Mouse (Mus musculus): ENCODE measurements around the gene Ugt1a8. TPM values are rescaled to one million over a fixed set of nuclear protein-coding genes. Genes with fewer than 3 reads are reported as not detected.
"Not testable (repeated sequence)": the region's sequence is repeated elsewhere in the genome, so short reads cannot be mapped to it uniquely, and the experiment has no call there.

The Ugt1a8 gene
- polyA plus RNA-seq, 1 experiment from 2014 or later = not detected

DNA sequence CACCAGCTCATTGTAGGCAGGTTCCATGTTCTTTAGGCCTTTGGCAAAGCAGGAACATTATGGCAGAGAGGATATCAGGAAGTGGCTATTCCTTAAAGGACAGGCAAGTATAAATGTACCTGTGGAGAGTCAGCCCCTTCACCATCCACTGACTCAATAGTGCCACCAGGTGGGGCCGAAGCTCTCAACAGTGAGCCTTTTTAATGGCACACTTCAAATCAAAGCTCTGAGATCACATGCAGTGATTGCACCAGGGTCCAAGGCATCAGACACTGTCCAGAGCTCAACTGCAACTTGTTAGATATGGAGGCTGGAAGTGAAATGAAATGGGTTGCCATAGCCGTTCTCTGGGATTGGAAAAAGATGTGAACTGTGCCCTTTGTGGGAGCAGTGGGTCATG lies 57.7 kb downstream of the Ugt1a8 start:
- not testable (repeated sequence) for H3K4me3 ChIP-seq (ENCODE audit: control insufficient read depth in 1 of 2, insufficient read depth in 1 of 2, low read depth in 1 of 2, low read length in 2 of 2); H3K27me3 ChIP-seq (ENCODE audit: control insufficient read depth, insufficient read depth, low read length); H3K9me3 ChIP-seq (ENCODE audit: control insufficient read depth, low read length); H3K36me3 ChIP-seq (ENCODE audit: control insufficient read depth, insufficient read depth, low read length); H3K27ac ChIP-seq (replicated peaks in 1 of 2; ENCODE audit: control insufficient read depth in 1 of 2, insufficient read depth in 1 of 2, low read depth in 2 of 2, low read length in 2 of 2); H3K4me1 ChIP-seq (ENCODE audit: control insufficient read depth in 2 of 2, insufficient read depth in 2 of 2, low read length in 2 of 2); H3K9ac ChIP-seq (ENCODE audit: low read length); ATAC-seq (ENCODE audit: insufficient number of reproducible peaks, insufficient read depth, low FRiP score, low read depth); H3K4me2 ChIP-seq (ENCODE audit: low read length)
- WGBS = 70% methylated on average over 2 of the region's 2 CpGs

DNA sequence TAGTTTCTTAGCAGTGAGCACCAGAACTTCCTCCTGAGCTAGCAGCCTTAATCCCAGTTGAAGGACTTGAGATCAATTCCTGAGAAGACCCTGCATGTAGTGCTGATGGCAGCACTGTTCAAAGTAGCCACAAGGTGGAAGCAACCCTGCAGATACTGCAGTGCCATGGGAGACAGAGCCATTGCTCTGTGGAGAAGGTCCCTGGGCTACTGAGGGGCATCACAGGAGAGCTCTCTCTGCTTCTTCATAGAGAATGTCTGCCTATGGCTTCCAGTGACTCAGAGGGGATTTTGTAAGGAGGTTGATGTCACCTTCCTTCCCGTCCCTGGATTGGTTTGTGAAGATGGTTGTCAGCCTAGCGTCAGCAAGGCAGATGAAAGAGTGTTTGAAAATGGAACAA lies 62.5 kb downstream of the Ugt1a8 start:
- H3K4me2 ChIP-seq (ENCODE audit: low read length); H3K27ac ChIP-seq (replicated peaks in 1 of 2; ENCODE audit: control insufficient read depth in 1 of 2, insufficient read depth in 1 of 2, low read depth in 2 of 2, low read length in 2 of 2); H3K9ac ChIP-seq (ENCODE audit: low read length); H3K27me3 ChIP-seq (ENCODE audit: control insufficient read depth, insufficient read depth, low read length); H3K36me3 ChIP-seq (ENCODE audit: control insufficient read depth, insufficient read depth, low read length); H3K9me3 ChIP-seq (ENCODE audit: control insufficient read depth, low read length); H3K4me1 ChIP-seq (ENCODE audit: control insufficient read depth in 2 of 2, insufficient read depth in 2 of 2, low read length in 2 of 2); H3K4me3 ChIP-seq (ENCODE audit: control insufficient read depth in 1 of 2, insufficient read depth in 1 of 2, low read depth in 1 of 2, low read length in 2 of 2); ATAC-seq (ENCODE audit: insufficient number of reproducible peaks, insufficient read depth, low FRiP score, low read depth): not testable (repeated sequence)
- 54% methylated on average over 2 of the region's 2 CpGs for WGBS

DNA sequence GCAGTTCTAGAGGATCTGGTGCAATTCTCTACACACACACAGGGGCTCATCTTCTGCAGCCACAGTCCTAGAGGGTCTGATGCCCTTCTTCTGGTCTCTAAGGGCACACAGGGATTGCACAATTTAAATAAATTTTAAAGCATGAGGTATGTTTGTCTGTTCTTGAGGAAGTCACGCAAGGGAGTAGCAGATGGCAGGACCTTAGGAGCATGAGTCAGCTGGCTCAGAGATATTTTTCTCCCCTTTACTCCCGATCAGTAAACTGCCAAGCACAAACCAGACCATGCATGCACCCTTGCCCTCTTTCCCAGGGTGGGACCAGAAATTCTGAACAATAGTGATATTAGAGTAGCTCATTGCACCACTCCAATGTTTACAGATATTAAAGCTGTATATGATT lies 70.8 kb downstream of the Ugt1a8 start:
- no peaks in the 10 kb centered on the region for H3K36me3 ChIP-seq (ENCODE audit: control insufficient read depth, insufficient read depth, low read length)
- ATAC-seq (ENCODE audit: insufficient number of reproducible peaks, insufficient read depth, low FRiP score, low read depth) = no peak
- H3K4me1 ChIP-seq (ENCODE audit: control insufficient read depth in 2 of 2, insufficient read depth in 2 of 2, low read length in 2 of 2) = no peaks in the 10 kb centered on the region
- H3K9me3 ChIP-seq (ENCODE audit: control insufficient read depth, low read length) = no peaks in the 10 kb centered on the region
- WGBS = 75% methylated on average over 2 of the region's 2 CpGs
- no peak overlapping the region for H3K9ac ChIP-seq (ENCODE audit: low read length)
- no peak overlapping the region for H3K4me3 ChIP-seq (ENCODE audit: control insufficient read depth in 1 of 2, insufficient read depth in 1 of 2, low read depth in 1 of 2, low read length in 2 of 2)
- no peak overlapping the region for H3K4me2 ChIP-seq (ENCODE audit: low read length)
- no peaks in the 10 kb centered on the region for H3K27me3 ChIP-seq (ENCODE audit: control insufficient read depth, insufficient read depth, low read length)
- H3K27ac ChIP-seq (replicated peaks in 1 of 2; ENCODE audit: control insufficient read depth in 1 of 2, insufficient read depth in 1 of 2, low read depth in 2 of 2, low read length in 2 of 2) = no peak overlapping the region

DNA sequence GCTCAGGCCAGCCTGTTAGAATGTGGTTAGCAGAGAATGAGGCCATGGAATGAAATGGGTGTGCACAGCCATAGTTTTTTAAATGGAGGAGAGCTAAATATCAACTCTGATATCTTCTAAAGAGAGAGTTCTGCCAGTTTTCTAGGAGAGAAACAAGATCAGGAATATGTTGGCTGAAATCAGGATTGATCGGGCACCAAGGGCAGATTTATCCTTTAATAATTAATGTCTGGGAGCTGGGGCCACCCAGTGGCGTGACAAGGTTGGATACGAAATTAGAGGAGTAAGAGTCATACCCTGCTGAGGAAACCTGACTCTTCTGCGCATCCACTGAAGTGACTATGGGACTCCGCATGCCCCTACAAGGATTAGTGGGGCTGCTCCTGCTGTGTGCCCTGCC lies 78.1 kb downstream of the Ugt1a8 start, which contains the start of gene Ugt1a5:
TSS of gene Ugt1a5 (plus strand) at position 302 of the 400 bp plus-strand sequence.
- 72% methylated on average over 5 of the region's 5 CpGs for WGBS
- Histone ChIP-seq H3K4me3 (ENCODE audit: control insufficient read depth in 1 of 2, insufficient read depth in 1 of 2, low read depth in 1 of 2, low read length in 2 of 2) (no peak within 1 kb of the TSS), H3K27ac (replicated peaks in 1 of 2; ENCODE audit: control insufficient read depth in 1 of 2, insufficient read depth in 1 of 2, low read depth in 2 of 2, low read length in 2 of 2) (no peak within 1 kb of the TSS), H3K4me1 (ENCODE audit: control insufficient read depth in 2 of 2, insufficient read depth in 2 of 2, low read length in 2 of 2) (no peaks in the 10 kb centered on the region), H3K9me3 (ENCODE audit: control insufficient read depth, low read length) (0 out of 2 replicates have a peak, but pooled peaks cover 4% of the 10 kb centered on the region), H3K4me2 (ENCODE audit: low read length) (no peak within 1 kb of the TSS), H3K27me3 (ENCODE audit: control insufficient read depth, insufficient read depth, low read length) (no peaks in the 10 kb centered on the region), H3K9ac (ENCODE audit: low read length) (no peak within 1 kb of the TSS), H3K36me3 (ENCODE audit: control insufficient read depth, insufficient read depth, low read length) (no peaks in the 10 kb centered on the region)
- ATAC-seq (ENCODE audit: insufficient number of reproducible peaks, insufficient read depth, low FRiP score, low read depth) = no peak

DNA sequence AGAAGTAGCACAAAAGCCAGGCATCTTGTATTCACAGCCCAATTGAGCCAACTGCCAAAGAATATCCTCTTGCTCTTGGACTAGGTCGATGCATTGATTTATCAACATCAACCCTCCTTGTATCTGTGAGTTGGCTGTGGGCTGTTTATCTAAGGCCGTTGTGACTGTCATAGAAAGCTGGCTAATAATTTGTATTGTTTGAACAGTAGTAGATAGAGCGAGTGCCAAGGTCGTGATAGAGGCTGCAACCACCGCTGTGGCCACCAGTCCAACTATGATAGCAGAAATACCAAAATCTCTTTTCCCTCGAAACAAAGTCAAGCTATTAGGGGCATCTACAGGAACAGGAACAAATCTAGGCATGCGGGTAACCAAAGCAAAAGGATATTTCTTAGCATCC lies 84.6 kb downstream of the Ugt1a8 start:
- H3K4me2 ChIP-seq (ENCODE audit: low read length); H3K9ac ChIP-seq (ENCODE audit: low read length); H3K27me3 ChIP-seq (ENCODE audit: control insufficient read depth, insufficient read depth, low read length); H3K4me3 ChIP-seq (ENCODE audit: control insufficient read depth in 1 of 2, insufficient read depth in 1 of 2, low read depth in 1 of 2, low read length in 2 of 2); ATAC-seq (ENCODE audit: insufficient number of reproducible peaks, insufficient read depth, low FRiP score, low read depth); H3K36me3 ChIP-seq (ENCODE audit: control insufficient read depth, insufficient read depth, low read length); H3K27ac ChIP-seq (replicated peaks in 1 of 2; ENCODE audit: control insufficient read depth in 1 of 2, insufficient read depth in 1 of 2, low read depth in 2 of 2, low read length in 2 of 2); H3K4me1 ChIP-seq (ENCODE audit: control insufficient read depth in 2 of 2, insufficient read depth in 2 of 2, low read length in 2 of 2): not testable (repeated sequence)
- WGBS = 75% methylated on average over 5 of the region's 7 CpGs
- peaks cover 12% of the 10 kb centered on the region; the same call in 1 of the 2 replicates for H3K9me3 ChIP-seq (ENCODE audit: control insufficient read depth, low read length)

DNA sequence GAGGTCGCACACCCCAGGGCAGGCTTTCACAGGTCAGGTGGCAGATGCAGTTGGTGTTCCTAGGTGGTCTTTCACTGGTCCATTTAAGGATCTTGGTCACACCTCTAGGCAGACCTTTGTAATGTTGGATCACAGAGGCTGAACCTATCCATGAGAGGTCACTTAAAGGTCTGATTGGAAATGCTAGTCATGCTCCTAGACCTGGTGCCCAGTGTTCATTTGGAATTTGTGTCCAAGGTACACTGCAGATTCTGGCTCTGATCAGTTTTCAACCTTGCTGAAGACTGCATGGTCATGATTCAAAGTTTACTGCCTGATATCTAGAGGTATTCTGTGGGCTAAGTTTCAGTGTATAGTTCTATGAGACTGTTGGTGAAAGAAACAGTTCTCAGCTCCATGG lies 92.0 kb downstream of the Ugt1a8 start:
- Histone ChIP-seq H3K4me2 (ENCODE audit: low read length) (no peak overlapping the region), H3K9ac (ENCODE audit: low read length) (no peak overlapping the region), H3K4me1 (ENCODE audit: control insufficient read depth in 2 of 2, insufficient read depth in 2 of 2, low read length in 2 of 2) (no peaks in the 10 kb centered on the region), H3K4me3 (ENCODE audit: control insufficient read depth in 1 of 2, insufficient read depth in 1 of 2, low read depth in 1 of 2, low read length in 2 of 2) (no peak overlapping the region), H3K9me3 (ENCODE audit: control insufficient read depth, low read length) (peaks cover 15% of the 10 kb centered on the region), H3K36me3 (ENCODE audit: control insufficient read depth, insufficient read depth, low read length) (no peaks in the 10 kb centered on the region), H3K27ac (replicated peaks in 1 of 2; ENCODE audit: control insufficient read depth in 1 of 2, insufficient read depth in 1 of 2, low read depth in 2 of 2, low read length in 2 of 2) (no peak overlapping the region), H3K27me3 (ENCODE audit: control insufficient read depth, insufficient read depth, low read length) (no peaks in the 10 kb centered on the region)
- 81% methylated on average over 1 of the region's 1 CpGs for WGBS
- no peak for ATAC-seq (ENCODE audit: insufficient number of reproducible peaks, insufficient read depth, low FRiP score, low read depth)

DNA sequence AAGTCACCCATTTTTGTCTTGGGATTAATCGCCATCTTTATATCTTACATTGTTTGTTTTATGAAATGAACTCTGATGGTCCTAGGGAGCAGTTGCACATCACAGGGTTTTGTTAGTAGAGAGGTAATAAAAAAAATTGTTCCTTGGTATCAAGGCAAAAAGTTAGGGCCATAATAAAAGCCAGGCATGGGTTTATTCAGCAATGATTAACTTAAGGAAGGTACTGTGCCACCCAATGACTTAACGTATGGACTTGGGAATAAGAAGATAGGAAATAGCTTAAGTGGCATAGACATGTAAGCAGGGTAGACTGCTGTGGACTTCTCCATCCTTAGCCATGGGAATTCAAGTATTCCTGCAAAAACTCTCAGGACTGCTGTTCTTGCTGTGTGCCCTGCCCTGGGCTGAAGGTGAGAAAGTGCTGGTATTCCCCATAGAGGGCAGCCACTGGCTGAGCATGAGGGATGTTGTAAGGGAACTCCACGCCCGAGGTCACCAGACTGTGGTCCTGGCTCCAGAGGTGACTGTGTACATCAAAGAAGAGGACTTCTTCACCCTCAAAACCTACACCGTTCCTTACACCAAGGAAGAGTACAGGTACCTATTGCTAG lies 98.8 kb downstream of the Ugt1a8 start:
- no peaks in the 10 kb centered on the region for H3K9me3 ChIP-seq (ENCODE audit: control insufficient read depth, low read length)

DNA sequence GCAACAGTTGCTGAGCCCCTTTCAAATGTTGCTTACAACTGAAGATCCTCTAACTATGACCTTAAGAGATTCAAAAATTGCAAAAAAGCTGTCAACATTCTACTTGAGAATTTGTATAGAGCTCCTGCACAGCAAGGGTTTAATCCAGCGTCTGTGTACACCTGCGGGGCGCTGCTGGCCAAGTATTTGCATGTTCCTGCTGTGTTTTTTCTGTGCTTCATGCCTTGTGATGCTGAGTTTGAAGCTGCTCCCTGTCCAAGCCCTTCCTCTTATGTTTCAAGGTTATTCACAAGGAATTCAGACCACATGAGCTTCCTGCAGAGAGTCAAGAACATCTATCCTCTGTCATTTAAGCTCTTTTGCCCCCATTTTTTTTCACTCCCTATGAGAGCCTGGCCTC lies 104.5 kb downstream of the Ugt1a8 start:
- WGBS = 64% methylated on average over 3 of the region's 3 CpGs
- Histone ChIP-seq H3K4me2 (ENCODE audit: low read length) (no peak overlapping the region), H3K9me3 (ENCODE audit: control insufficient read depth, low read length) (no peaks in the 10 kb centered on the region), H3K36me3 (ENCODE audit: control insufficient read depth, insufficient read depth, low read length) (no peaks in the 10 kb centered on the region), H3K9ac (ENCODE audit: low read length) (no peak overlapping the region), H3K27ac (replicated peaks in 1 of 2; ENCODE audit: control insufficient read depth in 1 of 2, insufficient read depth in 1 of 2, low read depth in 2 of 2, low read length in 2 of 2) (no peak overlapping the region), H3K4me1 (ENCODE audit: control insufficient read depth in 2 of 2, insufficient read depth in 2 of 2, low read length in 2 of 2) (no peaks in the 10 kb centered on the region), H3K27me3 (ENCODE audit: control insufficient read depth, insufficient read depth, low read length) (no peaks in the 10 kb centered on the region), H3K4me3 (ENCODE audit: control insufficient read depth in 1 of 2, insufficient read depth in 1 of 2, low read depth in 1 of 2, low read length in 2 of 2) (no peak overlapping the region)
- no peak for ATAC-seq (ENCODE audit: insufficient number of reproducible peaks, insufficient read depth, low FRiP score, low read depth)

More for the DNA sequence above, 98.8 kb downstream of the Ugt1a8 start:
- H3K36me3 ChIP-seq (ENCODE audit: control insufficient read depth, insufficient read depth, low read length) = no peaks in the 10 kb centered on the region
- H3K27me3 ChIP-seq (ENCODE audit: control insufficient read depth, insufficient read depth, low read length) = no peaks in the 10 kb centered on the region
- no peaks in the 10 kb centered on the region for H3K4me1 ChIP-seq (ENCODE audit: control insufficient read depth in 2 of 2, insufficient read depth in 2 of 2, low read length in 2 of 2)
- H3K9ac ChIP-seq (ENCODE audit: low read length) = no peak overlapping the region
- WGBS = 69% methylated on average over 5 of the region's 5 CpGs
- no peak overlapping the region for H3K4me2 ChIP-seq (ENCODE audit: low read length)
- no peak overlapping the region for H3K4me3 ChIP-seq (ENCODE audit: control insufficient read depth in 1 of 2, insufficient read depth in 1 of 2, low read depth in 1 of 2, low read length in 2 of 2)
- no peak overlapping the region for H3K27ac ChIP-seq (replicated peaks in 1 of 2; ENCODE audit: control insufficient read depth in 1 of 2, insufficient read depth in 1 of 2, low read depth in 2 of 2, low read length in 2 of 2)
- ATAC-seq (ENCODE audit: insufficient number of reproducible peaks, insufficient read depth, low FRiP score, low read depth) = no peak

All from heart, embryonic 14.5 days (tissue).